Mouse (Mus musculus) 3T3-L1 (cell line): ENCODE results near the gene Arhgap45.

ENCODE experiments used
- DNase-seq: peaks from one replicate; pipeline ENCODE4 v3.0.0-alpha.2; 2015; ENCODE audit warnings: low read depth, low spot score

Arhgap45 gene

DNA sequence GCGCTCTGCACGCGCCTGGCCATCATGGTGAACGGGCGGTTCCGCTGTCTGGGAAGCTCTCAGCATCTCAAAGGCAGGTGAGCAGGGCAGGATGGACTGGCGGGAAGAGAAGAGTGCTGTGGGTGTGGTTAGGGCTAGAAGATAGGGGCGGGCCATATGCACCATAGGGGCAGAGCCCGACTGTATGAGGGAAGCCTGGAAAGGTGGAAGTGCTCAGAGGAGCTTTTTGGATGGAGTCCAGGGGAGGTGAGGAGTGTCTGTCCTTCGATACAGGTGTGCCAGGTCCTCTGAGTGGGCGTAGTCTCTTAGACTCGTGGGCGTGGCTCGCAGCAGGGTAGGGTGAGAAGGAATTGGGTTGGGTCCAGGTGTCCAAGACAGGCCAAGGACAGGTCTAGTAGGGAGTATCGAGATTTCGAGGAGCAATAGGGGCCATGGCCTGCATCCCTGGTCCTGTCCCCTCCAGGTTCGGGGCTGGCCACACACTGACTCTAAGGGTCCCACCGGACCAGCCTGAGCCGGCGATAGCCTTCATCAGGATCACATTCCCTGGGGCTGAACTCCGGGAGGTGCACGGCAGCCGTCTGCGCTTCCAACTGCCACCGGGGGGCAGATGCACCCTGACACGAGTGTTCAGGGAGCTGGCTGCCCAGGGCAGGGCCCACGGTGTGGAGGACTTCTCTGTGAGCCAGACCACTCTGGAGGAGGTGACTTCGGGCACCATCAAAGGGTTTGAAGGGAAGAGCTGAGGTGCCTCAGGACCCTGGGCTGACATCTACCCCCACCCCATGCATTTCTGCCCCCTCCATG lies 1.8 kb upstream of the Arhgap45 start:
- peak; percentile 60 for DNase-seq

DNA sequence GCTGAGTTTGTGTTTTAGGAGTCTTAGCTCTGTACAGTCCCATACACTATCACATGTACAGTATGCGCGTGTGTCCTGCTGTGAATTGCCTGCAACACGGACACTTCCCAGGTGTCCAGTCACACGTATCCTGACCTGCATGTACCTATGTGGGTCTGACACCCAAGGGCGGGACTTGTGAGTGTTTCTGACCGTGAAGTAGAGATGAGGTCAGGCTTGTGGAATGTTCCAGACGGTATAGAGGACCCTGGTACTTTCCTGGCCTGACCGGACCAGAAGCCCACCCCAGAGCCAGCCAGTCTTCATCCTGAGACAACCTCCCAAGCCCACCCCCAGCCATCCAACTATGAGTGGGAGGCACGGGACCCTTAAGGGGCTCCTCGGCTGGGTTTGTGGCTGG lies 870 bp upstream of the Arhgap45 start:
- DNase-seq: no peak

DNA sequence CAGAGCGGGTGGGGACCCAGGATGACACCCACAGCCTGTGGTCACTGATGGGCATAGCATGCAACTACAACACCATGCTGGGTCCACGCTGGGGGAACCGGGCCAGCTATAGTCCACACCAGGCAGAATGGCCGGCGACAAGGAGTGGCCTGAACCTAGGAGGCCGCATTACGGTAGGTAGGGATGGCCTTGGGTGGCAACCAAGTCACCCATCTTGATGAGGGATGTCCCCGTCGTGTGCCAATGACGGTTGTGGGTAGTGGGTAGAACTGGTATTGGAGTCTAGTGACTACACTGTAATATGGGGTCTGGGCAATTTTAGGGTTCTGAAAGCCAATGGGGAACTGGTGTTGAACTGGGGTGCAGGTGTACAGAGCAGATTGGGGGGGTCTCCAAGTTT lies 478 bp downstream of the Arhgap45 start:
- DNase-seq: no peak

DNA sequence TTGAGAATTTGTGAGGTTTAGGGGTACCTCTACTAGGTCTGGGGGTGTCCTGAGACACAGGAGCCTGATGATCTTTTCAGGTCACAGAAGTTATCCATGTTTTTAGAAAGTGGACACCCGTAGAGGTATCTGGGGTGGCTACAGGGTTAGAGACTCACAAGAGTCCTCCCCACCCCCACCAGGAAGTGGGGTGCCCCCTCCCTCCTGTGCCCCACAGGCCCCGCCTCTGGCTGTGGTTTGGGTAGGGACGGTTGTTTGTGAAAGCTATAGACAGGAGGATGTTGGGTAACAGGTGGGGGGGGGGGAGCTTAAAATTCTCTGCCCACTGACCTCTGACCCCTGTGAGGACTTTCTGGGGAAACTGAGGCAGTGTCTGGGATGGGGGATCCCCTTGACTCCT lies 908 bp downstream of the Arhgap45 start:
- DNase-seq: no peak

DNA sequence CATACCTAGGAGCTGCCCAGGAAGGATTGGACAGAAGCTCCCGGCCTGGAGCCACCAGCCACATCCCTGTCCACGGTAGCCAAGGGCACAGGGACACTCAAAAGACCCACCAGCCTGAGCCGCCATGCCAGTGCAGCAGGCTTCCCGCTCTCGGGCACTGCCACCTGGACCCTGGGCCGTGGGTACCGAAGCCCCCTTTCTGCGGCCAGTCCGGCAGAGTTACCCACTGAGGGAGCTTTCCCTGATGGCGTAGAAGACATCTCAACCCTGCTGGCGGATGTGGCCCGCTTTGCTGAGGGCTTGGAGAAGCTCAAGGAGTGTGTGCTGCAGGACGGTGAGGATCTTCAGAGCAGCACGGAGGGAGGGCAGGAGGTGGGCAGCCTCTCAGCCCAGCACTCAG lies 1.3 kb downstream of the Arhgap45 start:
- DNase-seq: no peak

DNA sequence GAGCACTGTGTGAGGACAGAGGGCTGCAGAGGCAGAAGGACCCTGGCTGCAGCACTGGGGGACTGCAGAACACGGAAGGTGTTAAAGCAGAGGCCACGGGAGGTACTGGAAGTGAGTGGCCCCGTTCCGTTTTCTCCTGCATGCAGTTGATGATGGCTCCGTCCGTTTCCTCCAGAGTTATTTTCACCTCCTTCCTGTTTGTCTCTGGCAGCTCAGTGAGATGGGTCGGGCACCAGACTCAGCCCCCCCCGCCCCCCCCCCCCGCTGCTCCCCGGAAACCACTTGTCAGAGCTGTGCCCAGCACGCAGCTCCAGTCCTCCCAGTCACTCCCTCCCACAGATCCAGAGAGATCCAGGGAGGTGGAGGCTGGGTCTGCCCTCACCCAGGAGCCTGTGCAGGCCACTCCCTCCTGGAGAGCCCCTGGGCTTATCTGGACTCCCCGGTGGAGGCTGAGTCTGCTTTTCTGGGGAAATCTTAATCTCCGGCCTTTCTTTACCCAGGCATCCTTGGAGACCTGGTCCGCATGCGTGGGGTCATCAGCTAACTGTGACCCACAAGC lies 2.4 kb downstream of the Arhgap45 start:
- DNase-seq: no peak

DNA sequence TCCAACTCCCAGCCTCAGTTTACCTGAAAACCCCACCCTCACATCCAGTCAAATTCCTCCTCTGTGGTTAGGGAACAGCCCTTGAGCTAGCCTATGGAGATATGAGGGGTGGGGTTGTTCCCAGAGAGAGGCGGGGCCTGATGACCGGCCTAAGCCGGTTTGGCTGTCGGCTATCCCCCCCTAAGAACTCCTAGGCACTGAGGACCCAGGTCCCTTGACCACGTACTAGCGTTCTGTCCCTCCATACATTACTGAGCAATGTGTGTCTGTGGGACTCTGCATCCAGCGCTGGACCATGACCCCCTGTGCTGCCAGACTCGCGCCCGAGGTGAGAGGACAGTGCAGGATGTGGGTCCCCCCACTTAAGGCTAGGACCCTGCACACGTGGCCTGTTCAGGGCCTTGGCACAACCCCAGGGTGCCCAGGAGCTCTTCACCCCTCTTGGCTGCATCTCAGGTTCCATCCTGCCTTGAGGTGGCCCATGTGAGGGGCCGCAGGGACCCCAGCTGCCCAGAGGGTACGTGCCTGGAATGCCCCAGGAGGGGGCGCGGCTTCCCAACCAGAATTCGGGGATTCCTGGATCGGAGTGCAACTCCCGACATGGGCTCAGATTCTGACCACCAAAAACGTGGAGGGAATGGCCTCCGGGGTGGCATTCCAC lies 3.1 kb downstream of the Arhgap45 start:
- DNase-seq: no peak

DNA sequence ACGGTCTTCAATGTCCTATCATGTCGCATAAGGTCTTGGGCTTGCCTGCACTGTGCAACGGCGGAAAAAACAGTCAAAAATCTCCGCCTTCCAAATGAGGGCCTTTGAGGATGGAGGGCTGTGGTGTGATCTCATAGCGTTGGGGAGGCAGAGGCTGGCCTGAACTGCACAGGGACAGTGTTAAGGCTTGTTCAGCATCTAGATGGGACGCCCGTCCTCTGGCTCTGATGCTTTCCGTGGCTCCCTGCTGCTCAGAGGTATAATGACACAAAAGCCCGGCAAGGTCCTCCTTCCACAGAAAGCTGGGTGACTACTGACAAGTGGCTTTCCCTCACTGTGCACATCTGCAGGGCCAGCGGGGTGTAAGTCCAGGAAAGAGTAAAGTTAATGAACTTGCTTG lies 3.7 kb downstream of the Arhgap45 start:
- no peak for DNase-seq

DNA sequence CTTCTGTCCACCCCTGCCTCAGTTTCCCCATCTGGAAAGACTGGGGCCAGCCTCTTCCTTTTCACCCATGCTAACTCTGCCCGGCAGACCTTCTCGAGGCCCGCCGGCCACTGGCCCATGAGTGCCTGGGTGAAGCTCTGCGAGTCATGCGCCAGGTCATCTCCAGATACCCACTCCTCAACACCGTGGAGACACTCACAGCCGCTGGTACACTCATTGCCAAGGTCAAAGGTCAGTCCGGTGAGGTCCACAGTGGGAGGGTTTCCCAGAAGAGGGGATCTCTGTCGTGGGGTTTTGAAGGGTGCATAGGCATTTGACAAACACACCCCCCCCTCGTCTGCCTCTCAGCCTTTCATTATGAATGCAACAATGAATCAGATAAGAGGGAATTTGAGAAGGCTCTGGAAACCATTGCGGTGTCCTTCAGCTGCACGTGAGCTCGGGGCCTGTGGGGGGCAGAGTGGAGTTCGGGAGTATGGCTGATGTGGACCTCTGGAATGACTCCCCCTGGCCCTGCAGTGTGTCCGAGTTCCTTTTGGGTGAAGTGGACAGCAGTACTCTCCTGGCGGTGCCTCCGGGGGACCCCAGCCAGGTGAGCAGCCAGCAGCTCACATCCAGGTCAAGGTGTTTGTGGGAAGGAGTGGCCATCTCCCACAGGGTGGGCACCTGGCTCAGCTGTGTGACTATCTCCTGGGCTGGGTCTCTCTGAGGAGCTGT lies 4.3 kb downstream of the Arhgap45 start:
- DNase-seq: no peak

DNA sequence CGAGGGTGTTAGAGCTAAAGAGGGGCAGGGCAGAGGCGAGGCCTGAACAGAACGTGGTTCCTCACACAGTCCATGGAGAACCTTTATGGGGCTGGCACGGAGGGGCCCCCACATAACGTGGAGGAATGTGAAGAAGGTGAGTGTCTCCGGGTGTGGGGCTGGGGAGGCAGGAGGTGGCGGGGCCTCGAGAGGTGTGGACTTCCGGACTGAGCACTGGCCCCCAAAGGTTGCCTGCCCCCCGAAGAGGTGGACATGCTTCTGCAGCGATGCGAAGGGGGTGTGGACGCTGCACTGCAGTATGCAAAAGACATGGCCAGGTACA lies 4.8 kb downstream of the Arhgap45 start:
- DNase-seq: no peak

DNA sequence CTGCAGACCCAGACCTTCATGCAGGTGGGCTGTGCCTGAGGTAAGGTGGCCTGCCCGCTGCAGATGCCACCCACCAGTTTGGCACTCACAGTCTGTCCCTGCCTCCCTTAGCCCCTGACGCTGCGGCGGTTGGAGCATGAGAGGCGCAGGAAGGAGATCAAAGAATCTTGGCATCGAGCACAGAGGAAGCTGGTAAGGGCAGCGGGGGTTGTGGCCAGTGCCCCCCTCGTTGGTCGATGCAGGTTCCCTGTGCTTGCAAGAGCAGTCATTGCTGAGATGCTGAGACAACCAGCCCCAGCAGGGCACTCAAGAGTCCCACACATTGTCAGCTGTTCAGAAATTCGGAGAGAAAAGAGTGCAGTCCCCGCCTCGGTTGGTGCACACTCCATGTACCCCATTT lies 5.7 kb downstream of the Arhgap45 start:
- no peak for DNase-seq

DNA sequence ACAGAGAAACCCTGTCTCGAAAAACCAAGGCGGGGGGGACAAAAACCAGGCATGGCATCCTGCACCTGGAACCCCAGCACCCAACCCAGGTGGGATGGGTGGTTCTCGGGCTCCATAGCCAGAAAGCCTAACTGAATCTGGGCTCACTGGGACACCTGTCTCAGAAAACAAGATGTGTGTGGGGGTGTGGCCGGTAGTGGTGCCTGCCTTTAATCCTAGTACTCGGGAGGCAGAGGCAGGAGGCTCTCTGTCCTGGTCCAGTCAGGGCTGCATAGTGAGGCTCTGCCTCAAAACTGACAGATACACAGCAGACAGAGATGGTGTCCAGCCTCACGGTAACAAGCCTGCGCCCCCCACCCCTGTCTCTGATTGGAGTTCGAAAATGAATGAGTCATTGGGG lies 6.4 kb downstream of the Arhgap45 start:
- DNase-seq: no peak

DNA sequence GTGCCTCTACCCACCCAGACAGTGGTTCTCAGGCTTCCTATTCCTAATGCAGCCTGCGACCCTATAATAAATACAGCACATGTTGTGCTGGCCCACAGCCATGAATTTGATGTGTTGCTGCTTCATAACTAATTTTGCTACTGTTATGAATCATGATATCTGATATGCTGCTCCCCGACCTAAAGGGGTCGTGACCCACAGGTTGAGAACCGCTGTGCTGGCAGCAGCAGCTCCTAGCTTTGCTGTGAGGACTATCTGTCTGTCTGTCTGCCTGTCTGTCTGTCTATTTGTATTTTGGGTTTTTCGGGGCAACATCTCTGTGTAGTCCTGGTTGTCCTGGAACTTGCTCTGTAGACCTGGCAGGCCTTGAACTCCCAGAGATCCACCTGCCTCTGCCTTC lies 7.3 kb downstream of the Arhgap45 start:
- no peak for DNase-seq

DNA sequence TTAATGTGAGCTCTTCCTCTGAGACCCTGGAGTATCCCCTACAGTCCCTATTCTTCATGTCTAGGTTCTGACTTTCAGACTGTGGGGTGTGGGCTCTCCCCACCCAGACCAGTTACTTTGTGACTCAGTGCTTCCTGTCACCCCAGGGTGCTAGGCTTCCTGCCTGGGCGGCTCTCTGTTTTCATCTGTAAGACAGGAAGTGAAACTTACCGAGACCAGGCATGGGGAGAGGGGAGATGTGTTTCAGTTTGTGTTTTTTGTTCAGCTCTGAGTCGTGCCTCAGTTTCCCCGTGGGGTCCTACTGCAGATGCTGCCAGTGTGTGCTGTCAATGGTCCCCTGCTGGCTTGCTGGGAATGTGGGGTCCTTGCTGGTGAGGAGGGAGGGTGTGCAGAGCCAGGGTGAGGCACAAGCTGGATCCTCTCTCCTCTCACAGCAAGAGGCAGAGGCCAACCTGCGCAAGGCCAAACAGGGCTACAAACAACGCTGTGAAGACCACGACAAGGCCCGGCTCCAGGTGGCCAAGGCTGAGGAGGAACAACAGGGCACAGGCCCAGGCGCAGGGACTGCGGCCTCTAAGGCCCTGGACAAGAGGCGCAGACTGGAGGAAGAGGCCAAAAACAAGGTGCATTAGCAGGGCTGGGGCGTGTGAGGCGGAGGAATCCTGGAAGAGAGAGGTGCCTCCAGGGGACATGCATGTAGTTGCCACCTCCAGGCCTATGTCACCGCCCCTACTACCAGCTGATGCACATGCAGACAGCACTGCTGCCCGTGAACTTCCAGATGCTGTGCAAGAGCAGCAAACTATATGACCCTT lies 8.0 kb downstream of the Arhgap45 start:
- peak; percentile 23 for DNase-seq

DNA sequence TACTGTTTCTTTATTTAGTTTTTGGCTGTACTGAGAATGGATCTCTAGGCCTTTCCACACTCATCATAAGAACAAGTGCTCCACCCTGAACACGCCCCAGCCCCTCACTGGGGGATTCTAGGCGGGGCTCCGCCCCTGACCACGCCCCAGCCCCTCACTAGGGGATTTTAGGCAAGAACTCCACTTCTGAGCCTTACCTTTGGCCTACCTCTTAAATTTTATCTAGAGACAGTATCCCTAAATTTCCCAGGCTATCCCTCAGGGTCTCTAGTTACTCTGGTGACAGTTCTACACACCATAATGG lies 8.5 kb downstream of the Arhgap45 start:
- no peak for DNase-seq

DNA sequence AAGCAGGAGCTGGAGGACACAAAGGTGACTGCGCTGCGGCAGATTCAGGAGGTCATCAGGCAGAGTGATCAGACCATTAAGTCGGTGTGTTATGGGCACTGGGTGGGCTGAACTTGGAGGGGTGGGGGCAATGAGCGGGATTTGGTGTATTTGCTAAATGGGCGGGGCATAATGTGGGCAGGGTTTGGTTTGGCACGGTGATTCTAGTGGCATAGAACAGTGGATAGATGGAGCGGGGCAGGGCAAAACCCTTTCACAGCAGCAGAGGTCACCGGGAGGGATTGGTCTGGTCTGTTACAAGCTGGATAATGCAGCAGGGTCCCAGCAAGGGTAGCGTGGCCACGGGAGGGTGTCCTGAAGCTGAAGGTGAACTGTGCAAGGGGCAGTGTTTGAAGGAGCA lies 9.0 kb downstream of the Arhgap45 start:
- DNase-seq: no peak

DNA sequence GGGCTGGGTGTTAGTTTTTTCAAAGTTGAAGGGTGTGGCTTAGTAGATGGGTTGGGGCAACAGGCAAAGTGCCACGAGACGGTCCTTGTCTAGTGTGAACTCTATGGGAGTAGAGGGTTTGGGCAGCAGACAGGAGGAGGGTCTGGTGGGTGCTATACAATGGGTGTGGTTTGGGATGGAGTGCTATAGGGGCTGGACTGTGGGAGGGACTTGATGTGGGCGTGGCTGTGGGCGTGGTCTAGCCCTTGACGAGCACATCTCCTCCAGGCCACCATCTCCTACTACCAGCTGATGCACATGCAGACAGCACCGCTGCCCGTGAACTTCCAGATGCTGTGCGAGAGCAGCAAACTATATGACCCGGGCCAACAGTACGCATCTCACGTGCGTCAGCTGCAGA lies 9.4 kb downstream of the Arhgap45 start:
- DNase-seq: no peak

DNA sequence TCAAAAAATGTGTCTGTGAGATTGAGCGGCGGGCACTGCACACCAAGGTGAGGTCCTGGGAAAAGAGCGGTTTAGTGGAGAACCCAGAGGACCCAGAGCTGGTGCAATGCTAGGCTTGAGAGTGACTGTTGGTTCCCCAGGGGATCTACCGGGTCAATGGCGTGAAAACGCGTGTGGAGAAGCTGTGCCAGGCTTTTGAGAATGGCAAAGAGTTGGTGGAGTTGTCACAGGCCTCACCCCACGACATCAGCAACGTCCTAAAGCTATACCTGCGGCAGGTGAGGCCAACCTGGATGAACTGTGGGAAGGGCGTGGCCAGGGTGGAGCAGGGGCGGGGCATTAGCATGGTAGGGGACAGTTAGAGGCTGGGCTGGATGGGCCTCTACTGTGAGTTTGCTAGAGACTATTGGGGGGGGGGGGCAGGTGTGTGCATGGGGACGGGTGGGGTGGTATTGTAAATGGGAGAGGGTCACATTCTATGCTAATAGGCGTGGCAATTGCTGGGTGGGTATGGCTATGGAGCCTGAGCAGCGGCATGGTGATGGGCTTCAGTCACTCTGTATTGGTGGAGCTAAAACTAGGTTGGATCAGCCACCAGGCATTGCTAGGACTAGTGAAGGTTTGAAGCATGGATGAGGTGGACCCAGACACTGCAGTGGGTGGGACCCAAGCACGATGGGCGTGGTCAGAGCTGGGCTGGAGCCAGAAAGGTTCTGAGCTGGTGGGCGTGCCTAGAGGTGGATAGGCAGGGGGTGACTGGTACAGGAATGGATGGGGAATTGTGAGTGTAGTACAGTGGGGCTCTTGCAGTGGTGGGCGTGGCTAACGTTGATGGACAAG lies 11.4 kb downstream of the Arhgap45 start:
- DNase-seq: no peak

DNA sequence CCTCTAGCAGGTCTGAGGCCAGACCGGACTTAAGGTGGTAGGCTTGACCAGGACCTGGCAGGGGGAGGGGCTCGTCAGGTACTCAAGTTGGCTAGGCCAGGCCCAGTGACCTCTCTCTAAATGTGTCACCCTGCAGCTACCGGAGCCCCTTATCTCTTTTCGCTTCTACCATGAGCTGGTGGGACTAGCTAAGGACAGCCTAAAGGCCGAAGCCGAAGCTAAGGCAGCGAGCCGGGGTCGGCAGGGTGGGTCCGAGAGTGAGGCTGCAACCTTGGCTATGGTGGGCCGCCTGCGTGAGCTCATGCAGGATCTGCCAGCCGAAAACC lies 12.0 kb downstream of the Arhgap45 start:
- DNase-seq: no peak

DNA sequence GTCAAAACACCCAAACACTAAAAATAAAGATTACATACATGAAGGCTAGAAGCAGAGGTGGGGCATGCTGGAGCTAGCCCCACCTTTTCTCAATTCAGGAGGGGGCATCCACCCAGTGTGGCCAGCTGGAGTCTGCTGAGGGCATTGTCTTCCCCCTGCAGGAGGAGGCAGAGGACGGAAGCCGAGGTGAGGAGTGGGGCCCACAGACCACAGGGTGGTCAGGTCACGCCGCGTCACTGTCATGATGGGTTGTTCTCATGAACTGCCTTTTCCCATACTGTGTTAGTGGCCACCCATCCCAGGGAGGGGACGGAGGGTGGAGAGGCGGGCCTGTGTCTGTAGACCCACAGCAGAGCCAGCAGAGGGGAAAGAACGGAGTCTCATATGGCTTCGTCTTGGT lies 13.7 kb downstream of the Arhgap45 start:
- no peak for DNase-seq

DNA sequence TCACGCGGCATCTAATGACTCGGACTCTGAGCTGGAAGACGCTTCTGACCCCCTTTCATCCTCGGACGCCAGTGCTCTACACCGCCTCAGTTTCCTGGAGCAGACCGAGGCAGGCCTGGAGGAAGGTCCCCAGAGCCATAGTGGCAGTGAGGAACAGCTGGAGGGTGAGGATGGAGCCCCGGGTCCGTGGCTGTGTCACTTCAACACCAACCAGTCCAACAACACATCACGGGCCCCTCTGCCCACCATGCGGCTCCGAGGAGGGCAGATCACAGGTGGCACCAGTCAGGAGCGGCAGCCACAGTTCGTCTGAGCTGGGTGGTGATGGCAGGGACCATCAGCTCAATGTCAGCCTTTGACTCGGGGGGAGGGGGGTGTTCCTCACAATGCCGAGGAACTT lies 14.3 kb downstream of the Arhgap45 start:
- DNase-seq: no peak
